Mouse (Mus musculus): ENCODE data around the gene Vps9d1. TPM values are rescaled to one million over a fixed set of nuclear protein-coding genes. Genes with fewer than 3 reads are reported as not detected.
A peak's percentile ranks its signal among the peaks of the same experiment; 100 is the strongest.

Vps9d1 gene
- polyA plus RNA-seq, 1 experiment = 83.9 TPM

DNA sequence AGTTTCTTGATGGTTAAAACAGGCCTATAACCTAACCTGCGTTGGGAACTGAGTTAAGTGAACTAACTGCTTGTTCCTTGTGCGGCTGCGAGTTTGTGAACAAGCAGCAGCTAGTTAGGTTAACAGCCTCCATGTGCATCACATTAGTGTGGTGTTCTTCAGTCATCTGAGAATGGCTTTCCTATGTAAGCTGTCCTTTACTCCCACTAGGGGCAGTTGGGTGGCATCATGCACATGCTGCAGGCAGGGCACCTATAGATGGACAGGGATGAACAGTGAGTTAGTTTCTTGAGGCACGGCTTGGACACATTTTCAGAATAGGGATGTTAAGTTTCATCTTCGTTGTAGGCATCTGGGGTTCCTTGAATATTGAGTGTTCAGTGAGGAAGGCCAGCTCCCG is 1.0 kb upstream of the Vps9d1 start:
- peaks cover 10% of the 10 kb centered on the region for H3K4me1 ChIP-seq (ENCODE audit: control insufficient read depth, insufficient read depth, low read length)
- WGBS = 64% methylated on average over 6 of the region's 6 CpGs
- no peak for DNase-seq
- TF ChIP-seq CTCF (IDR thresholded peaks at IDR 0.05; ENCODE audit: insufficient read depth, low read length) = no peak
- no peak for TF ChIP-seq POLR2A (IDR thresholded peaks at IDR 0.05; ENCODE audit: borderline replicate concordance, extremely low read depth, low read depth, low read length)
- H3K4me3 ChIP-seq (replicated peaks; ENCODE audit: extremely low read depth, low read depth, low read length) = peak overlapping the region; percentile 88

DNA sequence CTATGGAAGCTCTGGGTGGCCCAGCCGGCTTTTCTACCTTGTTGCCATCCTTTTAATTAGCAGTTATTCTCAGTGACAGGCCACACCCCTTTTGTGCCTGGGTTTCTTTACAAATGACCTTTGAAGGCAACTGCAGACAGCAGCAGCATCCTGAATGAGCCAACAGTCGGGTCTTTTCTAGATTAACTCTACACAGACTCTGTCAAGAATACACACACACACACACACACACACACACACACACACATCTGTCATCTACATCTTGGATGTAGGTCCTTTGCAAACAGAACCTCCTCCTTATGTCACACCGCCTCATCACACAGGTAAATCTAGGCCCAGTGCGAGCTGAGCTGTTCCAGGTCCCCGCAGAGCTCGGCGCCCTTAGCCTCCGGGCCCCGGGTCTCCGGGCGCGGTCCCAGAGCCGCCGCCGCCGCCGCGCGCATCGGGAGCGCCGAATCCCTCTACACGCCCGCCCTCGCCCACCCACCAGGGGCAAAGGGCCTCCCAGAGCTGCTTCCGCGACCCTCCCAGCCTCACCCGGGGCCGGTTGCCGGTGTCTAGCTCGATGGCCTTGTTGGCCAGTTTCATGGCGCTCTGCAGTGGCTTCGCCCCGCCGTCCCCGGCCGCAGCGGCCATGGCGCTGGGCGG is 573 bp downstream of the Vps9d1 start:
- peak overlapping the region; percentile 88 for H3K4me3 ChIP-seq (replicated peaks; ENCODE audit: extremely low read depth, low read depth, low read length)
- no peak for DNase-seq
- TF ChIP-seq POLR2A (IDR thresholded peaks at IDR 0.05; ENCODE audit: borderline replicate concordance, extremely low read depth, low read depth, low read length) = no peak; the same call in 1 of the 2 replicates
- WGBS = under 1% methylated on average over 40 of the region's 40 CpGs
- peaks cover 10% of the 10 kb centered on the region for H3K4me1 ChIP-seq (ENCODE audit: control insufficient read depth, insufficient read depth, low read length)

DNA sequence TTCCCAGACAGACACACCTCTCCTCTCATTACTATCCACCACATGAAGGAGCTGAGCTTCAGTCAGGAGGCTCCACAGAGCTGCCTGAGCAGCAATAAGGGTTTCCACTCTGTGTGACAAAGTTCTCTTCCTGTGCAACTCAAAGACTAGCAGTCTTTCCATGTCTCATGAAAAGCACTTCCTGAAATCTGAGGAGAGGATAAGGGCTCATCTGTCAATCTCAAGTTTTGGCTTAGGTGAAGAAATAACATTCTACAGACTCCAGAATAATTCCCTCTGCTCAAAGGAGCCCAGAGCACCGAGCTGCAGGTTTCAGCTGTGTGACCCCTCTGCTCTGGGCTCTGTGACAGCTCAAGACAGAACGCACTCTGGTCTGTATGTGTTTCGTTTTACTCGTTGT is 1.2 kb downstream of the Vps9d1 start:
- TF ChIP-seq CTCF (IDR thresholded peaks at IDR 0.05; ENCODE audit: insufficient read depth, low read length) (no peak), POLR2A (IDR thresholded peaks at IDR 0.05; ENCODE audit: borderline replicate concordance, extremely low read depth, low read depth, low read length) (no peak)
- peaks cover 10% of the 10 kb centered on the region for H3K4me1 ChIP-seq (ENCODE audit: control insufficient read depth, insufficient read depth, low read length)
- no peak overlapping the region for H3K4me3 ChIP-seq (replicated peaks; ENCODE audit: extremely low read depth, low read depth, low read length)
- DNase-seq = no peak
- 38% methylated on average over 4 of the region's 4 CpGs for WGBS

DNA sequence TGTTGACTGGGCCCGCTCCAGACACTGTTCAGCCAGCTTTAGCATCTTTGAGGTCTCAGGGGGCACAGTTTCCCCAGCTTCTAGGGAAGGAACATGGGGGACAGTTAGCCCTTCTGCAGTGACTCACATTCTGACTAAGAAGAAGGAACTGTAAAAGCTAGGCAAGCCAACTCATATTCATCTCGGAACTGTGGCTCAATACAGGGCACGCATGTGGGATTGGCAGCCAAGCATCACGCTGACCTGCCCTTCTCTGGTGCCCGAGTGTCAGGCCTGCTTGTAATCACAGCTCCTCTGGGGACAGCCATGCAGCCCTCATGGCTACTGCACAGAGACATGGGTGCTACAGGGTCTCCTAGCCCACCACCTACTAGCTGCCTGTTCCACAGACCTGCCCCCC is 3.2 kb downstream of the Vps9d1 start:
- DNase-seq = no peak
- TF ChIP-seq POLR2A (IDR thresholded peaks at IDR 0.05; ENCODE audit: borderline replicate concordance, extremely low read depth, low read depth, low read length) = no peak
- WGBS = 95% methylated on average over 5 of the region's 5 CpGs
- H3K4me1 ChIP-seq (ENCODE audit: control insufficient read depth, insufficient read depth, low read length) = peaks cover 10% of the 10 kb centered on the region
- no peak overlapping the region for H3K4me3 ChIP-seq (replicated peaks; ENCODE audit: extremely low read depth, low read depth, low read length)

DNA sequence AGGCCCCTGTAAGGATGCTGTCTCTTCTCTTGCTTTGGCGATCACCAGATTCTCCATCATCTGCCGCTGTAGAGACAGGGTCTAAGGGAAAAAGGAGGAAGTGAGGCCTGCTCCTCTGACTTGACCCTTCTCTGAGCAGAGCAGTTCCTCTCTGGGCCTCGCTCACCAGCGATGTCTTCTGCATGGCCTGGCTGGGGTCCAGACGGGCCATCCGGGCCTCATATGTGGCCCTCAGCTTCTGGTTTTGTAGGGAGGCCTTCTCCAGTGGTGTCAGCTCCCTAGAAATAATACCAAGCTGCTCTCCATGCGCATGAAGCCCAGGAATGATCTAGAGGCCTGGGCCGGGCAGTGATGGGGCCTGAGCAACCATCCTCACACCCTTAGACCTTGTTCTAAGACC is 5.6 kb downstream of the Vps9d1 start:
- DNase-seq = no peak
- TF ChIP-seq CTCF (IDR thresholded peaks at IDR 0.05; ENCODE audit: insufficient read depth, low read length) = no peak
- TF ChIP-seq POLR2A (IDR thresholded peaks at IDR 0.05; ENCODE audit: borderline replicate concordance, extremely low read depth, low read depth, low read length) = no peak
- WGBS = 83% methylated on average over 8 of the region's 8 CpGs
- H3K4me1 ChIP-seq (ENCODE audit: control insufficient read depth, insufficient read depth, low read length) = peaks cover 5% of the 10 kb centered on the region; the same call in 1 of the 2 replicates
- no peak overlapping the region for H3K4me3 ChIP-seq (replicated peaks; ENCODE audit: extremely low read depth, low read depth, low read length)

DNA sequence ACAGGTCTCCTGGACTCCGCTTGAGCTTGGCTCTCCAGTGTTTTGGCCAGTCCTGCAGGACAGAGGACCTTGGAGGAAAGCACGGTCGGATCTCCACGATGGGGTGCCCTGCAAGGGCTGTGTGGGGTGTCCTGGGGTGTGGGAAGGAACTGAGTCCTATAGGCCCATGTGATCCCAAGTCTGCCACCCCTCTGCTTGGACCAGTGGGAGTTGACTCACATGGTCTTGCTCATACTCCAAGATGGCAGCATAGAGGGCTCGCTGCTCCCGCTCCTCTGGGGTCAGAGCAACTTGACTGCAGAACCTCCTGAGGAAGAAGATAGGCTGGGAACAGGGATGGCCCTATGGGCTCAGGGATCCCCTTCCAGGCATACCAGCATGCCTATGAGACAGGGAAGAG is 6.4 kb downstream of the Vps9d1 start:
- TF ChIP-seq POLR2A (IDR thresholded peaks at IDR 0.05; ENCODE audit: borderline replicate concordance, extremely low read depth, low read depth, low read length) = no peak
- no peak for TF ChIP-seq CTCF (IDR thresholded peaks at IDR 0.05; ENCODE audit: insufficient read depth, low read length)
- H3K4me3 ChIP-seq (replicated peaks; ENCODE audit: extremely low read depth, low read depth, low read length) = no peak overlapping the region
- DNase-seq = no peak
- WGBS = 94% methylated on average over 6 of the region's 6 CpGs
- peaks cover 2% of the 10 kb centered on the region; the same call in 1 of the 2 replicates for H3K4me1 ChIP-seq (ENCODE audit: control insufficient read depth, insufficient read depth, low read length)

DNA sequence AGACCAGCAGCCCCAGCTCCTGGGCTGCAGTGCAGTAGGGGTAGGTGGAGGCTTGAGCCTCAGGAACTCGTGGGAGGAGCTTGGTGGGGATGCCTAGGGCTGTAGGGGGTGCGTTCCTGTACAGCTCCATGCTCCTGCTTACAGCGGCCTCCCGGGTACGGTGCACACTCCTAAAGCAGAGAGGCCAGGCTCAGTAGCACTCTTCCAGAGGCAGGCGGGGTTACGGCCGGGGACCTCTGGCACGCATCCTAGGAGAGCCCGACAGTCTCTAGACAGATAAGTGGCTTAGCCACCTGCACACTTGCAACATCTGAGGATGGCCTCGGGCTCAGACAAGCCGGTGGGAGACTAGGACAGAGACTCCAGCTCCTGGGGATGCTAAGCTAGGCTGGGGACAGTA is 8.6 kb downstream of the Vps9d1 start:
- WGBS = 89% methylated on average over 12 of the region's 12 CpGs
- TF ChIP-seq POLR2A (IDR thresholded peaks at IDR 0.05; ENCODE audit: borderline replicate concordance, extremely low read depth, low read depth, low read length) (no peak), CTCF (IDR thresholded peaks at IDR 0.05; ENCODE audit: insufficient read depth, low read length) (no peak)
- Histone ChIP-seq H3K4me1 (ENCODE audit: control insufficient read depth, insufficient read depth, low read length) (no peaks in the 10 kb centered on the region), H3K4me3 (replicated peaks; ENCODE audit: extremely low read depth, low read depth, low read length) (no peak overlapping the region)
- no peak for DNase-seq

DNA sequence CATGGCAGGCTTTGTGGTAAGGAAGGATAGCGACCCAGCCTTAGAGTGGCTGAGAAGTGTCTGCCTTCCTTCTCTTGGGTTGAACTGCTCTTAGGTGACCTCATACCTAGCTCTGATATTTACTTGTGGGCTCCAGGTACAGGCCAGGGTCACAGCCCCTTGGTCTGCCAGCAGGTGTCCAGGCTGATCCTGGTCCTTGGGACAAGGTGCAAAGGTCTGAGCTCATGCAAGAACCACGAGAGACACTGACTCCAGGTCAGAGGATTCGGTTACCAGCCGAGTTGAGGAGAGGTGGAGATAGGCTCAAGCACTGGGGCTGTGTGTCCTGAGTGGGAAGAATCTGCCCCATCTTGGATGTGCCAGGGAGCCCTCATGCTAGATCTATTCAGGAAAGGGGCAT is 9.8 kb downstream of the Vps9d1 start:
- H3K4me1 ChIP-seq (ENCODE audit: control insufficient read depth, insufficient read depth, low read length) = no peaks in the 10 kb centered on the region
- WGBS = 83% methylated on average over 4 of the region's 4 CpGs
- TF ChIP-seq CTCF (IDR thresholded peaks at IDR 0.05; ENCODE audit: insufficient read depth, low read length) (no peak), POLR2A (IDR thresholded peaks at IDR 0.05; ENCODE audit: borderline replicate concordance, extremely low read depth, low read depth, low read length) (no peak)
- no peak overlapping the region for H3K4me3 ChIP-seq (replicated peaks; ENCODE audit: extremely low read depth, low read depth, low read length)
- DNase-seq = no peak

DNA sequence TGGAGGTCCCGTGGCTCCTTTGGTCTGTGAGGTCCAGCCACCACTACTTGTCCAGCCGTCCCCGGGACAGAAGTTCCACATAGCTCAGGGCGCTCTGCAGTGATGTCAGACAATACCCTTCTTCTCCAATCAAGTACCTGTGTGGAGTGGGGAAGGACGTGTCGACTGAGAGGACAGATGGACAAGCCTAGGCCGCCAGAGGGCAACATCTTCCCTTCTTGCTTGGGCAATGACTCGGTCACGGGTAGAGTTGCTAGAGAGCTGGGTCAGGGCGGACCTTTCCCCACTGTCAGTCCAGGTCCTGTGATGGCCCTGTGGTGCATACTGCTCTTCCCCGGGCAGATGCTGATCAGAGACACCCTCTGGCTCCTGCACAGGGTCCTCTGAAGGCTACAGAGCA is 11.1 kb downstream of the Vps9d1 start:
- Histone ChIP-seq H3K4me3 (replicated peaks; ENCODE audit: extremely low read depth, low read depth, low read length) (no peak overlapping the region), H3K4me1 (ENCODE audit: control insufficient read depth, insufficient read depth, low read length) (no peaks in the 10 kb centered on the region)
- TF ChIP-seq POLR2A (IDR thresholded peaks at IDR 0.05; ENCODE audit: borderline replicate concordance, extremely low read depth, low read depth, low read length) (no peak), CTCF (IDR thresholded peaks at IDR 0.05; ENCODE audit: insufficient read depth, low read length) (no peak)
- no peak for DNase-seq
- WGBS = 73% methylated on average over 11 of the region's 11 CpGs

DNA sequence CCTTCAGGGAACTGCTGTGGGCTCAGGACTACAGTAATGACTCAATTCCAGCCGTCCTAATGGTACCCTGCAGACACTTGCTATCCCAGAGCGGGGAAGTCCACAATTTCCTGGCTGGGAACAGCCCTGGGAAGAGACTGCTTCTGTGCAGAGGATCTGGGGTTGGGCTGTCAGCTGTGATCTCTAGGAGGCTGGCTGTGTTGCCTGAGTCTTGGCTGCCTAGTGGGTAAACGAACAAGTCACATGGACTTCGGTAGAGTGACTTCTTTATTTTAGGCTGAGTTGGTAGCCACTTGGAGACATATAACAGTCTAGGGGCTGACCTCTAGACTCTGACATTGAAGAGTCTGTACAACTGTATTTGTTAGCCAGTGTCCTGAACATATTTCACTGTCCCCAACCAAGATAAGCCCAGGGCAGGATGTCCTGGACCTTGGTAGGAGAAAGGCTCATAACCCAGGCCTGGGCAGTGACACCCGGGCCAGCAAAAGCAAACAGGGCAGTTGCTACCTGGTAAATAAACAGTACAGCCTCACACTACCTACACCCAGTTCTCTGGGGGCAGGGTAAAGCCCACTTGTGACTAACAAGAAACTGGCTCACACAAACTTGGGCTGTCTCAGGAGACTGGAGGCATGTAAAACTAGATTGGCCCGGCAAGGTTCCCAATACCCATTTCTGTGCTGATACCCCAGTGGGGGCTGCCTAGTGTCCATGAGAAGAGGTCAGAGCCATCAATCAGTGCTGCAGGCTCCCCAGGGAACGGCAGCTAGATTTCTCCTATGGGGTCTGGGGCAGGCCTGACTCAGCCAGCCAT is 11.8 kb downstream of the Vps9d1 start:
- DNase-seq = no peak
- WGBS = 73% methylated on average over 7 of the region's 7 CpGs
- H3K4me1 ChIP-seq (ENCODE audit: control insufficient read depth, insufficient read depth, low read length) = no peaks in the 10 kb centered on the region
- TF ChIP-seq POLR2A (IDR thresholded peaks at IDR 0.05; ENCODE audit: borderline replicate concordance, extremely low read depth, low read depth, low read length) (no peak), CTCF (IDR thresholded peaks at IDR 0.05; ENCODE audit: insufficient read depth, low read length) (no peak)
- no peak overlapping the region for H3K4me3 ChIP-seq (replicated peaks; ENCODE audit: extremely low read depth, low read depth, low read length)

Data from lung, adult 2 months (tissue).